Mouse (Mus musculus) limb, embryonic 14.5 days (tissue): ENCODE results near the gene S1pr4. TPM values are rescaled to one million over a fixed set of nuclear protein-coding genes. Genes with fewer than 3 reads are reported as not detected.

Experiments
- ATAC-seq: fragments of 200-750 bp; cut with Nextera tagmentation; 2 replicates; pipeline ENCODE4 v1.8.0; 2017; ENCODE audit warnings: low read depth, moderate number of reproducible peaks, moderate TSS enrichment; ENCODE audit not compliant: low FRiP score
- DNase-seq: peaks from one replicate; pipeline ENCODE4 v3.0.0-alpha.2; 2015; ENCODE audit warnings: low spot score
- H3K27ac ChIP-seq: fragments of 300-500 bp; sonication (generic); replicated peaks from 2 replicates; pipeline ENCODE4 v1.5.1; 2014; ENCODE audit warnings: low read depth, mild to moderate bottlenecking, low read length, moderate library complexity, mixed read lengths
- H3K27me3 ChIP-seq: fragments of 300-500 bp; sonication (generic); 2 replicates; pipeline ENCODE4 v1.6.1; 2014; ENCODE audit warnings: low read length, mixed read lengths; ENCODE audit not compliant: control insufficient read depth, insufficient read depth
- H3K36me3 ChIP-seq: fragments of 300-500 bp; sonication (generic); 2 replicates; pipeline ENCODE4 v1.6.1; 2014; ENCODE audit warnings: mild to moderate bottlenecking, low read length, moderate library complexity, mixed read lengths; ENCODE audit not compliant: control insufficient read depth, insufficient read depth
- H3K4me1 ChIP-seq: fragments of 300-500 bp; sonication (generic); 2 replicates; pipeline ENCODE4 v1.6.1; 2014; ENCODE audit warnings: antibody characterized with exemption, low read length, mixed read lengths; ENCODE audit not compliant: control insufficient read depth, insufficient read depth
- H3K4me2 ChIP-seq: fragments of 300-500 bp; sonication (generic); replicated peaks from 2 replicates; pipeline ENCODE4 v1.6.1; 2014; ENCODE audit warnings: low read depth, mild to moderate bottlenecking, low read length, moderate library complexity; ENCODE audit not compliant: severe bottlenecking
- H3K4me3 ChIP-seq: fragments of 300-500 bp; sonication (generic); replicated peaks from 2 replicates; pipeline ENCODE4 v1.5.1; 2014; ENCODE audit warnings: low read length
- H3K9ac ChIP-seq: fragments of 300-500 bp; sonication (generic); 2 replicates; pipeline ENCODE4 v1.6.1; 2014; ENCODE audit warnings: mild to moderate bottlenecking, low read depth, low read length, moderate library complexity; ENCODE audit not compliant: severe bottlenecking
- H3K9me3 ChIP-seq: fragments of 300-500 bp; sonication (generic); 2 replicates; pipeline ENCODE4 v1.6.1; 2016; ENCODE audit warnings: low read length; ENCODE audit not compliant: control insufficient read depth
- POLR2A ChIP-seq: fragments of 200-500 bp; IDR thresholded peaks from 2 replicates; pipeline ENCODE4 v1.8.0; 2012; ENCODE audit warnings: inconsistent platforms, mild to moderate bottlenecking, moderate library complexity, borderline replicate concordance; ENCODE audit not compliant: insufficient read depth, insufficient read length; ENCODE audit errors: extremely low read depth
- WGBS: fragments of 180-500 bp; shearing (Covaris S2); extraction: QIAGEN DNeasy Blood & Tissue Kit; methylation state at CpG from one replicate; pipeline ENCODE4 v1.1.7; 2014; 5-methylcytosine and 5-hydroxymethylcytosine counted together
- polyA plus RNA-seq, 2 experiments: library from polyadenylated mRNA; depleted of rRNA in 1 of 2; stranded (reverse) in 1 of 2; unstranded in 1 of 2; fragments of >200 nt; fragmentation: Nextera tagmentation in 1 of 2; extraction: Ambion mirVana in 1 of 2; gene quantifications; 2 replicates each; pipeline versions ENCODE4 v1.2.1 to v1.2.3; 2012 to 2014

Gene S1pr4
- polyA plus RNA-seq, 2 experiments: 0.50 to 0.66 TPM

GRCm38 (mm10) chr10:81499250-81499901, 556 bp downstream of the S1pr4 start:
- TF ChIP-seq POLR2A: no peak
- ATAC-seq: no peak
- 72% methylated on average over 21 of the region's 23 CpGs for WGBS
- H3K4me2 ChIP-seq: no peak overlapping the region
- no peak overlapping the region for H3K9ac ChIP-seq
- no peak for DNase-seq
- no peaks in the 10 kb centered on the region for H3K9me3 ChIP-seq
- H3K36me3 ChIP-seq: no peaks in the 10 kb centered on the region
- no peak overlapping the region for H3K27ac ChIP-seq
- H3K27me3 ChIP-seq: no peaks in the 10 kb centered on the region
- H3K4me3 ChIP-seq: no peak overlapping the region
- peaks cover 15% of the 10 kb centered on the region for H3K4me1 ChIP-seq

- Histone ChIP-seq H3K36me3 (0 out of 2 replicates have a peak, but pooled peaks cover 2% of the 10 kb centered on the region), H3K9me3 (no peaks in the 10 kb centered on the region), H3K4me3 (no peak overlapping the region), H3K27ac (no peak overlapping the region), H3K4me1 (peaks cover 15% of the 10 kb centered on the region), H3K4me2 (no peak overlapping the region), H3K27me3 (no peaks in the 10 kb centered on the region), H3K9ac (no peak overlapping the region)
- no peak for ATAC-seq
- TF ChIP-seq POLR2A: no peak
- WGBS: 86% methylated on average over 38 of the region's 38 CpGs
- no peak for DNase-seq
Measured at GRCm38 (mm10) chr10:81498316-81499249, 1.3 kb downstream of the S1pr4 start.

DNA sequence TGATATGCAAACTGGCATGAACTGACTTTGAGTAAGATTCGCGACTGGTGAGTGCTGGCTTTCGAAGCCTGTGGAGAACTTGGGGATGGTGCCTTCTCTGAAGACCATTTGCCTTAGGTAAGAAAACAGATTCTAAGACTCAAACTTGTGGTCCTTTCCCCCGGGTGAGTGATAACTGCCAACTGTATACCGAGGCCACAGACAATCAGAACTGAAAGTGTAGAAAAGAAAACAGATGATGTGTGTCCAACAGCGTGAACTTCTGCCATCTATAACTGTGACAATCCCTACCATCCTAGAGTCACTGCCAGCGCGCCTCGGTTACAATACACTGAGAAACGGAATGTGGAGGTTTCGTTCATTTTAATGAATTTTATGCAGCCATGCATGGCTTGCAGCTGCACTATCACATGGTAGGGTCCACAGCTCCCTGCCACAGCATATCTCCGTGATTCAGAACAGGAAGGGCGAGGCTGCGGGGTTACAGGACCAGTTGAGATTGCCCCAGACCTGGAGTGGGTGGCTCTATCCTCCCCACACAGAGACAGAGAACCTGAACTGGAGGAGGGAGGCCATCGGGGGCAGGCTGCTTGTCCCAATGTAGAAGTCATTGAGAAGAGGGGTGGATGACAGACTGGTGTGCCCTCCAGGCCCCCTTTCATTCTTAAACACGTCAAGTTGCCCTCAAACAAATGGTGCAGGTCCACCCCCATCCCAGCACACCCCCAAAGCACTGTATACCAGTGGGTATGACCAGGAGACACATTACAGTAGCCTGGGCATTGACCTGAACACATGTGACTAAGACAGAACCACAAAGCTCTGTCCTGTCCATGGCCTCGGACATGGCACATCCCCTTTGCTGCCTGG, 2.3 kb downstream of the S1pr4 start:
- Histone ChIP-seq H3K9ac (no peak overlapping the region), H3K4me3 (peak overlapping the region; percentile 79; the same call in 1 of the 2 replicates), H3K4me2 (peak overlapping the region; percentile 44; the same call in 1 of the 2 replicates), H3K9me3 (no peaks in the 10 kb centered on the region), H3K4me1 (peaks cover 12% of the 10 kb centered on the region), H3K27ac (no peak overlapping the region), H3K27me3 (no peaks in the 10 kb centered on the region), H3K36me3 (peaks cover 8% of the 10 kb centered on the region)
- no peak for ATAC-seq
- DNase-seq: no peak
- WGBS: 85% methylated on average over 17 of the region's 17 CpGs
- no peak for TF ChIP-seq POLR2A

DNA sequence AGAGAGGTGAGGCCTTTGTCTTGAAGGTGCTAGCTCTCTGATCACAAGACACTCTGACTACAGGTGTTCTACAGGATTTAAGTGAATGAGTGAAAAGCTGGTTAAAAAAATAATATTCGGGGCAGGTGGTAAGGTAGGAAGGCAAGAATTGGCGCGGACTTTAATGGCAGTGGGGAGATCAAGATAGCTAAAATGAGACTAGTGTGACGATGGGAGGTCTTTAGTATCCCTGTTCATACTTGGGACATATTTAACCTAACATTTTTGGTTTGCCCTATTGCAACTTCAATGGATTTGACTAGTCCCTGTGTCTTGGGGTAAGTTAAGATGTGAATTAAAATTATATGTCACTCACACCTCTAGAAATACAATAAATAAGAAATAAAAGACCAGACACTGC, 3.0 kb downstream of the S1pr4 start:
- H3K4me1 ChIP-seq: peaks cover 12% of the 10 kb centered on the region
- no peak for TF ChIP-seq POLR2A
- WGBS: 48% methylated on average over 4 of the region's 4 CpGs
- no peaks in the 10 kb centered on the region for H3K27me3 ChIP-seq
- H3K4me2 ChIP-seq: peak overlapping the region; percentile 44
- peak overlapping the region; percentile 79 for H3K4me3 ChIP-seq
- peaks cover 15% of the 10 kb centered on the region for H3K36me3 ChIP-seq
- H3K9me3 ChIP-seq: no peaks in the 10 kb centered on the region
- no peak for ATAC-seq
- H3K9ac ChIP-seq: no peak overlapping the region
- no peak for DNase-seq
- H3K27ac ChIP-seq: no peak overlapping the region

- Histone ChIP-seq H3K36me3 (peaks cover 21% of the 10 kb centered on the region), H3K27ac (no peak within 1 kb of the TSS; the same call in none of the 2 replicates), H3K4me3 (peak within 1 kb of the TSS; percentile 79), H3K9me3 (no peaks in the 10 kb centered on the region), H3K9ac (peak within 1 kb of the TSS; percentile 80), H3K4me1 (peaks cover 12% of the 10 kb centered on the region), H3K4me2 (peak within 1 kb of the TSS; percentile 96), H3K27me3 (no peaks in the 10 kb centered on the region)
- TF ChIP-seq POLR2A: 0 out of 2 replicates have a peak, but pooled peaks have one; percentile 33
- under 1% methylated on average over 36 of the region's 45 CpGs for WGBS
- DNase-seq: peak; percentile 98
- peak; percentile 95 for ATAC-seq
Measured at GRCm38 (mm10) chr10:81496264-81496901, 3.5 kb downstream of the S1pr4 start, which contains the start of gene Ncln. TSS of gene Ncln (minus strand) at chr10:81496392.
